Mouse (Mus musculus) intestine, embryonic 14.5 days (tissue): ENCODE measurements at regions not wholly inside any gene's neighbourhood (a gene's known extent, or its start where the extent isn't known, plus 50 kb on each side); places are given as distances from the start of the nearest gene placed in this dataset.

Experiments
- ATAC-seq: fragments of 200-750 bp; cut with Nextera tagmentation; replicated peaks from 2 replicates; pipeline ENCODE4 v1.8.0; 2017; ENCODE audit warnings: low read depth, moderate number of reproducible peaks, moderate TSS enrichment, moderate library complexity; ENCODE audit not compliant: low FRiP score, low TSS enrichment
- DNase-seq: peaks from one replicate; pipeline ENCODE4 v3.0.0-alpha.2; 2018; ENCODE audit warnings: low spot score
- H3K27ac ChIP-seq: fragments of 300-500 bp; sonication (generic); 2 replicates; pipeline ENCODE4 v1.5.1; 2014; ENCODE audit warnings: low read depth, mild to moderate bottlenecking, control low read depth
- H3K27me3 ChIP-seq: fragments of 300-500 bp; sonication (generic); replicated peaks from 2 replicates; pipeline ENCODE4 v1.6.1; 2014; ENCODE audit warnings: low read length, control low read depth; ENCODE audit not compliant: control insufficient read depth, insufficient read depth
- H3K36me3 ChIP-seq: fragments of 300-500 bp; sonication (generic); 2 replicates; pipeline ENCODE4 v1.6.1; 2014; ENCODE audit warnings: low read length, control low read depth; ENCODE audit not compliant: control insufficient read depth, insufficient read depth
- H3K4me1 ChIP-seq: fragments of 300-500 bp; sonication (generic); replicated peaks from 2 replicates; pipeline ENCODE4 v1.6.1; 2014; ENCODE audit warnings: low read length, control low read depth, mixed read lengths; ENCODE audit not compliant: control insufficient read depth, insufficient read depth
- H3K4me2 ChIP-seq: fragments of 300-500 bp; sonication (generic); 2 replicates; pipeline ENCODE4 v1.6.1; 2014; ENCODE audit warnings: low read length
- H3K4me3 ChIP-seq: fragments of 300-500 bp; sonication (generic); 2 replicates; pipeline ENCODE4 v1.5.1; 2014; ENCODE audit warnings: low read depth, low read length, control low read depth, mixed read lengths
- H3K9ac ChIP-seq: fragments of 300-500 bp; sonication (generic); 2 replicates; pipeline ENCODE4 v1.6.1; 2014; ENCODE audit warnings: mild to moderate bottlenecking, low read length
- H3K9me3 ChIP-seq: fragments of 300-500 bp; sonication (generic); 2 replicates; pipeline ENCODE4 v1.6.1; 2016; ENCODE audit warnings: low read length, control low read depth; ENCODE audit not compliant: control insufficient read depth
- WGBS: fragments of 180-500 bp; shearing (Covaris S2); extraction: QIAGEN DNeasy Blood & Tissue Kit; methylation state at CpG from one replicate; pipeline ENCODE4 v1.1.7; 2014; 5-methylcytosine and 5-hydroxymethylcytosine counted together

DNA sequence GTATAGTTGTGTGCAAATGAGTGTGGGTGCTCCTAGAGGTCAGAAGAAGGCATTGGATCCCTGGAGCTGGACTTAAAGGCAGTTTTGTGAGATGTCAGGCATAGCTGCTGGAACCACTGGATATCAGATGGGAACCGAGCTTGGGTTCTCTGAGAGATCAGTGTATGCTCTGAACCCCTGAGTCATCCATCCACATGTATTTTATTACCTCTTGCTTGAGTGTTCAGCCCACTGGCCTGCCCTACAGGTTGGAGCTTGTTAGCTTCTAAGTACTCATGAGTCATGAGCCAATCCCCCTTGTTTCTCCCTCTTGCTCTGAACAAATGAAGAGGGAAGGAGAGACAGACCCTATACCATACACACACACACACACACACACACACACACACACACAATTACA lies 119.4 kb upstream of the Gdnf start:
- H3K36me3 ChIP-seq: no peaks in the 10 kb centered on the region
- WGBS: 79% methylated on average over 1 of the region's 1 CpGs
- no peak overlapping the region for H3K9ac ChIP-seq
- H3K9me3 ChIP-seq: no peaks in the 10 kb centered on the region
- H3K4me3 ChIP-seq: no peak overlapping the region
- H3K4me1 ChIP-seq: no peaks in the 10 kb centered on the region
- H3K27me3 ChIP-seq: no peaks in the 10 kb centered on the region
- ATAC-seq (no peak), DNase-seq (no peak)
- no peak overlapping the region for H3K27ac ChIP-seq
- no peak overlapping the region for H3K4me2 ChIP-seq

DNA sequence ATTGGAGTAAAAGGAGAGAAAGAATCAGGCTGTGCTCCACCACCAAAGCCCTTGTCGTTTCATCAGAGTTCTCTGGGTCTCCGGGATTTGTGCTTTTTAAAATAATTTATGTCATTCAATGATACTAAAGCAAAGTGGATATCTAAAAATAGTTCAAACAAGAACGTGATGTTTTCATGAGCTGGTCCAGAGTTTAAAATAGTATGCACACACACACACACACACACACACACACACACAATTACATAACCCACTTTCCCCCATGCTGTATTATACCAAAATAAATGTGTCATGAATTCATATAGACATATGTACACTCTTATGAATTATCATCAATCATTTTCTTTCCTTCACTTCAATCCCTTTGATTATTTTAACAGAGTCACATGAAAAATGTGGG lies 118.5 kb upstream of the Gdnf start:
- DNase-seq (no peak), ATAC-seq (no peak)
- Histone ChIP-seq H3K36me3 (no peaks in the 10 kb centered on the region), H3K9ac (no peak overlapping the region), H3K27ac (no peak overlapping the region), H3K27me3 (no peaks in the 10 kb centered on the region), H3K4me1 (no peaks in the 10 kb centered on the region), H3K4me2 (no peak overlapping the region), H3K4me3 (no peak overlapping the region), H3K9me3 (no peaks in the 10 kb centered on the region)
- 33% methylated on average over 3 of the region's 3 CpGs for WGBS

DNA sequence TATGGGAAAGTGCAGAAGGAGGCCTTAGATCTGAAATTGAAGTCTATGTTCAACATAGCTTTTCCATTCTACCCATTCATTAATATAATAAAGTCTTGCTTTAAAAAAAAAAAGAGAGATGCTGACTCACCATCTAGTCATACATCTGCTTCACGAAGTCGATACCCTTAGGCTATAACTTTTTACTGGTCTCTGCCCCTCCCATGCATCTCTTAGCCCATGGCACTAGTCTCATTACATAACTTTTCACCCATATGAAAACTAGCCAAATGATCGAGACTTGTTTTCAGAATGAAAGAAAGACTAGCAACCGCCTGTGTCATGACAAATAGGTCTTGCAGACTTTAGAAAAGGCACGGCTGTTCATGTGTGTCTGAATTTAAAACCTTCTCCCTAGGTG lies 116.6 kb upstream of the Gdnf start:
- Histone ChIP-seq H3K4me1 (no peaks in the 10 kb centered on the region), H3K4me3 (no peak overlapping the region), H3K36me3 (no peaks in the 10 kb centered on the region), H3K27ac (no peak overlapping the region), H3K27me3 (no peaks in the 10 kb centered on the region), H3K4me2 (no peak overlapping the region), H3K9ac (no peak overlapping the region), H3K9me3 (no peaks in the 10 kb centered on the region)
- WGBS: 86% methylated on average over 5 of the region's 5 CpGs
- ATAC-seq (no peak), DNase-seq (no peak)

DNA sequence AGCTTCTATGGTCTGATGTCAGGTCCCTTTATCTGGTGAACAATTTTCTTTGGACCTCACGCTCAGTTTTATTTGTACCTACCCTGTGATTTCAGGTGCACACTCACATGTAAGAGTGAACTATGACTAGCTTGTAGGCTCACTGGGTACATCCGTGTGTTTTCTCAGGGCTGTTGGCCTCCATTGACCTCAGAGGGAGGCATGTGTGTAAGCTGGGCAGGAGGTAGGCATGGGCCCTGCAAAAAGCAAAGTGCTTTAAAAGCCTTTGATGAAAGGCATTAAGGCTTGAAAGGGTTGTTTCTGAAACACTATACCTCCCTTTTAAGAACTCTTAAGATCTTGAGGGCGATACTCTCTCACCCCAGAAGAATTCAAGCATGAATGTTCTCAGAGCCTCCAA lies 112.9 kb upstream of the Gdnf start:
- no peak for ATAC-seq

DNA sequence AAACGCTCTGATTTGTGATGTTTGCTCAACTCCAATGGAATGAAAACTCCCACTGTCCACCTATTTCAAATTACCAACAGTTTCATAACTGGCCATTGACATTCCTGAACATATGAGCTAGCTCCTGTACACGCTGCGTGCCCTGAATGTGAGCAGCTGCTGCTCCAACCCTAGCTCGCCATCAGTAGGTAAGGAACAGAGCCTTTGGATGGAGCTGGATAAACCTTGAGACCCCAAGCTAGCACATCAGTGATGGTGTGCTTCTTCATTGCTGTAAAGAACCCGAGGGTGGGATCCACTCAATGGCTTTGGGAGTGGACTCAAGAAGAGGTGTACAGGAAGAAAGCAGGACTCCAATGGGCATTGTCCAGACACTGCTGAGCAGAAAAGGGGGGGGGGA lies 101.8 kb upstream of the Gdnf start:
- H3K9me3 ChIP-seq: no peaks in the 10 kb centered on the region
- DNase-seq (no peak), ATAC-seq (no peak)
- no peak overlapping the region for H3K4me3 ChIP-seq
- H3K4me2 ChIP-seq: no peak overlapping the region
- 88% methylated on average over 5 of the region's 5 CpGs for WGBS
- no peaks in the 10 kb centered on the region for H3K4me1 ChIP-seq
- no peak overlapping the region for H3K27ac ChIP-seq
- H3K36me3 ChIP-seq: no peaks in the 10 kb centered on the region
- no peaks in the 10 kb centered on the region for H3K27me3 ChIP-seq
- H3K9ac ChIP-seq: no peak overlapping the region

More for the DNA sequence above, 112.9 kb upstream of the Gdnf start:
- DNase-seq: no peak
- Histone ChIP-seq H3K36me3 (no peaks in the 10 kb centered on the region), H3K9ac (no peak overlapping the region), H3K27me3 (no peaks in the 10 kb centered on the region), H3K4me1 (no peaks in the 10 kb centered on the region), H3K9me3 (no peaks in the 10 kb centered on the region), H3K4me2 (no peak overlapping the region), H3K4me3 (no peak overlapping the region), H3K27ac (no peak overlapping the region)
- 73% methylated on average over 3 of the region's 3 CpGs for WGBS

DNA sequence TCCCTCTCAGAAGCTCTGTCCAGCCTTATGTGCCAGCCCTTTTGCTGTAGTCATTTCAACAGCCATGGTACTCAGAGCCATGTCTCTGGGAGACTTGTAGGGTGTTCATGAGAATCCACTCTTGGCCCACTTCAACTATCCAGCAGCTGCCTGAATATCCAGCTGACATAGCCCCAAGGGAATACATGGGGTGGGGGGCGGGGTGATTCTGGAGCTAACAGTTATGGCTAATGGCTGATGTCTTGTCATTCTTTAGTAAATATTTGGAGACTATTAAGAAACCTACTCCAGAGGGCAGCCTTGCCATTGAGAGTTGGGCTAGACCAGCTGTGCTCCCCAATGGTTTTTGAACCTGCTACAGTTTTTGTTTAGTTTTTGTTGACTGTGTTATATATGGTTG lies 96.0 kb upstream of the Gdnf start:
- no peak overlapping the region for H3K4me2 ChIP-seq
- no peak for ATAC-seq
- no peak overlapping the region for H3K27ac ChIP-seq
- WGBS: 73% methylated on average over 1 of the region's 1 CpGs
- no peaks in the 10 kb centered on the region for H3K9me3 ChIP-seq
- H3K4me3 ChIP-seq: no peak overlapping the region
- H3K4me1 ChIP-seq: no peaks in the 10 kb centered on the region
- no peaks in the 10 kb centered on the region for H3K27me3 ChIP-seq
- no peaks in the 10 kb centered on the region for H3K36me3 ChIP-seq
- no peak overlapping the region for H3K9ac ChIP-seq
- no peak for DNase-seq

DNA sequence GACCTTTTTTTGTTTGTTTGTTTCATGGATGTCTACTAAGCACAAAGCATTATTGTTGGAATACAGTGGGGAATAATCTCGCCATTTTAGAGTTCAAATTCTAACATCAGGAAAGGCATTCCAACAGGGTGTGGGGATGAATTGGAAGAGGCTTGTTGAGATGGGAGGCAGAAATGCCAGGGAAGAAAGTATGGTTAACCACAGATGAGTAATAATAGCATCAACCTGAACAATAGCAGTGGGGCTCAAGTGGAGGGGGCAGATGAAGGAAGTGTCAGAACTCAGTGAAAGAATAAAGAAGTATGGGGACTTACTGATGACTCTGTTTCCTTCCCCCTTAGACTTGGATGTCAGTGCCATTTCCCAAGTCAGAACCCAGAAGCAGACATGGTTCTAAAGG lies 94.5 kb upstream of the Gdnf start:
- Histone ChIP-seq H3K9ac (no peak overlapping the region), H3K4me1 (no peaks in the 10 kb centered on the region), H3K4me2 (no peak overlapping the region), H3K4me3 (no peak overlapping the region), H3K36me3 (no peaks in the 10 kb centered on the region), H3K27ac (no peak overlapping the region), H3K27me3 (no peaks in the 10 kb centered on the region), H3K9me3 (no peaks in the 10 kb centered on the region)
- WGBS: 81% methylated on average over 1 of the region's 1 CpGs
- no peak for ATAC-seq
- DNase-seq: no peak

DNA sequence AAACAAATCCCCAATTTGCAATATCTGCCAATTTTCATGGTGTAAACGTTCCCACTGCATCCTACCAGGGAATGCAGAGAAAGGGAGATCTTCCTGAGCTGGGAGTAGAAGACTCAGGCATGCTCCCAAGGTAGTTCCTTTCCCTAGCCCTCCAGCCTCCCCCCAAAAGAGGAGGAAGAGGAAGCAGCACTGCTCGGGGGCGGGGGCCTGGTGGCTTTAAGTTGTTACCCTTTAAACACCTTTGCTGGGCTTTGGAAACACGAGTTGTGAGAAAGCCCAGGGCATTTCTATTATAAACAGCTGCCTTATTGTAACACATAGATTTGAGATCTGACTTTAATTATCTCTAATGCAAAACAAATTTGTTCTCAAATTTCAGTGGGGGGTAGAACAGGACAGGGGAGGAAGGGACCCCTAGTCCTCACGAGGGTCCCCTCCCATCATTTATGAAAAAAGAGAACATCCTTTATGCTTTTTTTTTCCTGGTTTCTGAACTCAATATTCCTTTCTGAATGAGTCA lies 87.4 kb upstream of the Gdnf start:
- Histone ChIP-seq H3K9ac (no peak overlapping the region), H3K4me3 (no peak overlapping the region), H3K9me3 (no peaks in the 10 kb centered on the region), H3K27ac (no peak overlapping the region), H3K4me2 (no peak overlapping the region), H3K27me3 (no peaks in the 10 kb centered on the region), H3K4me1 (no peaks in the 10 kb centered on the region), H3K36me3 (no peaks in the 10 kb centered on the region)
- no peak for ATAC-seq
- WGBS: 25% methylated on average over 5 of the region's 5 CpGs
- no peak for DNase-seq

DNA sequence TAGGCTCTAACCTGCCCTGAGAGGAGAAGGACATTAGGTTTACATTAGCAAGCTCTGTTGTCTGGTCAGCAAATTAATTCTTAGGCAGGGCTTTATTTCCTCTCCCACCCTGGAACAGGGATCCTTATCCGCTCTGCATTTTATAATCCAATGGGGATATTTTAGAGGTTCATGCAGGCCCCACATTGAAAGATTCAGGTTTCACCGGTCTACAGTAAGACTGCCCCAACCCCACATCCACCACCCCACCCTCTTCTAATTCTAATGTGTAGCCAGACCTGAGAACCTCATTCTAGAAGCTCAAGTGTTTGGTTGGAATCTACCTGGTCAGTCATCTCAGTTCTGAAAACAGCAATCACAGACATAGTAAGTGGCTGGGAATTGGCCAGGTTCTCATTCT lies 86.9 kb upstream of the Gdnf start:
- no peak overlapping the region for H3K9ac ChIP-seq
- H3K9me3 ChIP-seq: no peaks in the 10 kb centered on the region
- WGBS: 79% methylated on average over 2 of the region's 2 CpGs
- no peak overlapping the region for H3K4me2 ChIP-seq
- no peak overlapping the region for H3K4me3 ChIP-seq
- no peak for DNase-seq
- ATAC-seq: no peak
- no peaks in the 10 kb centered on the region for H3K36me3 ChIP-seq
- H3K27me3 ChIP-seq: no peaks in the 10 kb centered on the region
- no peaks in the 10 kb centered on the region for H3K4me1 ChIP-seq
- no peak overlapping the region for H3K27ac ChIP-seq
